Mouse (Mus musculus) erythroblast, adult 5-6 weeks (primary cell): Measurements from ENCODE around the gene Lpar1. TPM values are rescaled to one million over a fixed set of nuclear protein-coding genes. Genes with fewer than 3 reads are reported as not detected.

Experiments used
- ATAC-seq: replicated peaks from 2 replicates; pipeline ENCODE4 v1.8.0; 2016; ENCODE audit warnings: moderate number of reproducible peaks, mild to moderate bottlenecking, moderate TSS enrichment, inconsistent platforms; ENCODE audit not compliant: poor library complexity, low FRiP score, severe bottlenecking
- total RNA-seq, 2 experiments: library from RNA; stranded (forward) in 1 of 2; stranded (reverse) in 1 of 2; fragments of 150-400 nt in 1 of 2; fragments of 200-764, 138-1000 nt in 1 of 2; gene quantifications; 2 replicates each; pipeline versions ENCODE4 v1.2.3 to v1.2.4; 2015 to 2017; ENCODE audit warnings: low replicate concordance in 2 of 2

The Lpar1 gene
- total RNA-seq, 2 experiments from 2014 or later = 0.17 to 0.58 TPM

- ATAC-seq = no peak
These were observed 88.1 kb downstream of the Lpar1 start for GRCm38 (mm10) chr4:58465586-58465985.

GRCm38 (mm10) chr4:58464390-58465164 is 89.1 kb downstream of the Lpar1 start:
- ATAC-seq = no peak

- ATAC-seq = no peak
These were observed 90.7 kb downstream of the Lpar1 start for GRCm38 (mm10) chr4:58462990-58463389.

- ATAC-seq = no peak
These were observed 91.1 kb downstream of the Lpar1 start for GRCm38 (mm10) chr4:58462586-58462985.

GRCm38 (mm10) chr4:58453334-58453733 is 100.4 kb downstream of the Lpar1 start:
- no peak for ATAC-seq

- ATAC-seq = no peak
These were observed 104.9 kb downstream of the Lpar1 start for GRCm38 (mm10) chr4:58448825-58449224.

- no peak for ATAC-seq
These were observed 105.9 kb downstream of the Lpar1 start for GRCm38 (mm10) chr4:58447841-58448240.

GRCm38 (mm10) chr4:58445846-58446245 is 107.9 kb downstream of the Lpar1 start:
- ATAC-seq = no peak

- ATAC-seq = no peak
These were observed 111.4 kb downstream of the Lpar1 start for GRCm38 (mm10) chr4:58442338-58442737.

- no peak for ATAC-seq
These were observed 115.0 kb downstream of the Lpar1 start for GRCm38 (mm10) chr4:58438654-58439053.

GRCm38 (mm10) chr4:58437271-58437670 is 116.4 kb downstream of the Lpar1 start:
- no peak for ATAC-seq

- no peak for ATAC-seq
These were observed 130.3 kb downstream of the Lpar1 start for GRCm38 (mm10) chr4:58423276-58423930.

GRCm38 (mm10) chr4:58419225-58419624 is 134.5 kb downstream of the Lpar1 start:
- no peak for ATAC-seq

GRCm38 (mm10) chr4:58417319-58417718 is 136.4 kb downstream of the Lpar1 start:
- ATAC-seq = no peak

- ATAC-seq = no peak
These were observed 138.2 kb downstream of the Lpar1 start for GRCm38 (mm10) chr4:58415537-58415936.

GRCm38 (mm10) chr4:58413188-58414185 is 140.2 kb downstream of the Lpar1 start:
- no peak for ATAC-seq

- ATAC-seq = no peak
These were observed 151.7 kb downstream of the Lpar1 start for GRCm38 (mm10) chr4:58401973-58402501.

- no peak for ATAC-seq
These were observed 152.8 kb downstream of the Lpar1 start for GRCm38 (mm10) chr4:58400861-58401341.
